Mouse (Mus musculus) hindbrain, postnatal 0 days (tissue): Measurements from ENCODE around the gene Cflar. TPM values are rescaled to one million over a fixed set of nuclear protein-coding genes. Genes with fewer than 3 reads are reported as not detected.

ENCODE experiments used
- ATAC-seq: fragments of 200-750 bp; cut with Nextera tagmentation; 2 replicates; pipeline ENCODE4 v1.8.0; 2017; ENCODE audit warnings: mild to moderate bottlenecking, moderate TSS enrichment, moderate library complexity
- DNase-seq: peaks from one replicate; pipeline ENCODE4 v3.0.0-alpha.2; 2015; ENCODE audit warnings: low spot score
- H3K27ac ChIP-seq: fragments of 300-500 bp; sonication (generic); 2 replicates; pipeline ENCODE4 v1.5.1; 2014; ENCODE audit warnings: mild to moderate bottlenecking
- H3K27me3 ChIP-seq: fragments of 300-500 bp; sonication (generic); 2 replicates; pipeline ENCODE4 v1.6.1; 2014; ENCODE audit warnings: low read length, mixed read lengths; ENCODE audit not compliant: insufficient read depth
- H3K36me3 ChIP-seq: fragments of 300-500 bp; sonication (generic); 2 replicates; pipeline ENCODE4 v1.6.1; 2014; ENCODE audit warnings: low read length, mixed read lengths; ENCODE audit not compliant: insufficient read depth
- H3K4me1 ChIP-seq: fragments of 300-500 bp; sonication (generic); 2 replicates; pipeline ENCODE4 v1.6.1; 2014; ENCODE audit warnings: antibody characterized with exemption, low read length, mixed read lengths; ENCODE audit not compliant: insufficient read depth
- H3K4me2 ChIP-seq: fragments of 300-500 bp; sonication (generic); 2 replicates; pipeline ENCODE4 v1.6.1; 2014; ENCODE audit warnings: low read depth, mild to moderate bottlenecking, low read length, moderate library complexity, mixed read lengths
- H3K4me3 ChIP-seq: fragments of 300-500 bp; sonication (generic); 2 replicates; pipeline ENCODE4 v1.5.1; 2014; ENCODE audit warnings: low read length
- H3K9ac ChIP-seq: fragments of 300-500 bp; sonication (generic); replicated peaks from 2 replicates; pipeline ENCODE4 v1.6.1; 2014; ENCODE audit warnings: mild to moderate bottlenecking, low read length, moderate library complexity, mixed read lengths
- H3K9me3 ChIP-seq: fragments of 300-500 bp; sonication (generic); 2 replicates; pipeline ENCODE4 v1.6.1; 2016; ENCODE audit warnings: low read length, mixed read lengths
- CTCF ChIP-seq: IDR thresholded peaks from 2 replicates; pipeline ENCODE4 v1.5.1; 2016; ENCODE audit warnings: antibody characterized with exemption, control low read depth, low read depth
- WGBS: fragments of 180-500 bp; shearing (Covaris S2); extraction: QIAGEN DNeasy Blood & Tissue Kit; methylation state at CpG from one replicate; pipeline ENCODE4 v1.1.7; 2014; 5-methylcytosine and 5-hydroxymethylcytosine counted together
- polyA plus RNA-seq: library from polyadenylated mRNA; unstranded; fragments of >200 nt; fragmentation: Nextera tagmentation; extraction: Ambion mirVana; gene quantifications from 2 replicates; pipeline ENCODE4 v1.2.1, GENCODE M21; 2015
- total RNA-seq: library from RNA; depleted of rRNA; stranded (reverse); fragments of >200 nt; gene quantifications from 2 replicates; pipeline ENCODE4 v1.2.3, GENCODE M21; 2014

Cflar gene
- total and polyA plus RNA-seq, 2 experiments from 2014 or later, result 22.4 to 24.4 TPM

GRCm38 (mm10) chr1:58723062-58723808 lies 11.9 kb downstream of the Cflar start:
- H3K27ac ChIP-seq, result 0 out of 2 replicates have a peak overlapping the region, but pooled peaks have one; percentile 36
- no peak for ATAC-seq
- DNase-seq, result no peak
- no peaks in the 10 kb centered on the region for H3K9me3 ChIP-seq
- TF ChIP-seq CTCF, result no peak
- no peak overlapping the region for H3K4me2 ChIP-seq
- no peak overlapping the region for H3K9ac ChIP-seq
- H3K27me3 ChIP-seq, result no peaks in the 10 kb centered on the region
- H3K36me3 ChIP-seq, result no peaks in the 10 kb centered on the region
- H3K4me1 ChIP-seq, result no peaks in the 10 kb centered on the region
- WGBS, result 68% methylated on average over 7 of the region's 7 CpGs
- no peak overlapping the region for H3K4me3 ChIP-seq

GRCm38 (mm10) chr1:58723809-58724405 lies 12.6 kb downstream of the Cflar start:
- H3K9ac ChIP-seq, result no peak overlapping the region
- H3K36me3 ChIP-seq, result no peaks in the 10 kb centered on the region
- TF ChIP-seq CTCF, result no peak

GRCm38 (mm10) chr1:58724533-58724932 lies 13.2 kb downstream of the Cflar start:
- no peaks in the 10 kb centered on the region for H3K36me3 ChIP-seq
- no peaks in the 10 kb centered on the region for H3K9me3 ChIP-seq
- H3K27ac ChIP-seq, result no peak overlapping the region
- TF ChIP-seq CTCF, result no peak
- H3K27me3 ChIP-seq, result no peaks in the 10 kb centered on the region
- no peak overlapping the region for H3K9ac ChIP-seq
- DNase-seq (no peak), ATAC-seq (no peak)
- no peak overlapping the region for H3K4me3 ChIP-seq
- no peak overlapping the region for H3K4me2 ChIP-seq
- WGBS, result 48% methylated on average over 8 of the region's 9 CpGs
- H3K4me1 ChIP-seq, result no peaks in the 10 kb centered on the region

More at GRCm38 (mm10) chr1:58723809-58724405, 12.6 kb downstream of the Cflar start:
- Histone ChIP-seq H3K4me1 (no peaks in the 10 kb centered on the region), H3K27ac (peak overlapping the region; percentile 36; the same call in 1 of the 2 replicates), H3K27me3 (no peaks in the 10 kb centered on the region), H3K9me3 (no peaks in the 10 kb centered on the region), H3K4me2 (no peak overlapping the region), H3K4me3 (no peak overlapping the region)
- DNase-seq (no peak), ATAC-seq (no peak)
- 60% methylated on average over 7 of the region's 7 CpGs for WGBS

GRCm38 (mm10) chr1:58725095-58725494 lies 13.8 kb downstream of the Cflar start:
- Histone ChIP-seq H3K9me3 (no peaks in the 10 kb centered on the region), H3K27me3 (no peaks in the 10 kb centered on the region), H3K4me1 (no peaks in the 10 kb centered on the region), H3K9ac (no peak overlapping the region), H3K27ac (no peak overlapping the region), H3K4me3 (no peak overlapping the region), H3K4me2 (no peak overlapping the region), H3K36me3 (no peaks in the 10 kb centered on the region)
- ATAC-seq (no peak), DNase-seq (no peak)
- TF ChIP-seq CTCF, result no peak

GRCm38 (mm10) chr1:58725767-58726166 lies 14.5 kb downstream of the Cflar start:
- no peaks in the 10 kb centered on the region for H3K27me3 ChIP-seq
- DNase-seq (no peak), ATAC-seq (no peak)
- no peaks in the 10 kb centered on the region for H3K9me3 ChIP-seq
- H3K9ac ChIP-seq, result no peak overlapping the region
- no peak overlapping the region for H3K27ac ChIP-seq
- H3K4me3 ChIP-seq, result no peak overlapping the region
- H3K4me1 ChIP-seq, result no peaks in the 10 kb centered on the region
- H3K4me2 ChIP-seq, result no peak overlapping the region
- H3K36me3 ChIP-seq, result no peaks in the 10 kb centered on the region
- WGBS, result 87% methylated on average over 5 of the region's 5 CpGs
- TF ChIP-seq CTCF, result no peak

GRCm38 (mm10) chr1:58727019-58727746 lies 15.9 kb downstream of the Cflar start:
- DNase-seq (no peak), ATAC-seq (no peak)
- H3K4me3 ChIP-seq, result no peak overlapping the region
- 89% methylated on average over 1 of the region's 1 CpGs for WGBS
- no peaks in the 10 kb centered on the region for H3K9me3 ChIP-seq
- no peak overlapping the region for H3K27ac ChIP-seq
- TF ChIP-seq CTCF, result no peak
- H3K9ac ChIP-seq, result no peak overlapping the region
- H3K36me3 ChIP-seq, result no peaks in the 10 kb centered on the region
- H3K4me2 ChIP-seq, result no peak overlapping the region
- no peaks in the 10 kb centered on the region for H3K4me1 ChIP-seq
- no peaks in the 10 kb centered on the region for H3K27me3 ChIP-seq
